In the genomic region with DNA sequence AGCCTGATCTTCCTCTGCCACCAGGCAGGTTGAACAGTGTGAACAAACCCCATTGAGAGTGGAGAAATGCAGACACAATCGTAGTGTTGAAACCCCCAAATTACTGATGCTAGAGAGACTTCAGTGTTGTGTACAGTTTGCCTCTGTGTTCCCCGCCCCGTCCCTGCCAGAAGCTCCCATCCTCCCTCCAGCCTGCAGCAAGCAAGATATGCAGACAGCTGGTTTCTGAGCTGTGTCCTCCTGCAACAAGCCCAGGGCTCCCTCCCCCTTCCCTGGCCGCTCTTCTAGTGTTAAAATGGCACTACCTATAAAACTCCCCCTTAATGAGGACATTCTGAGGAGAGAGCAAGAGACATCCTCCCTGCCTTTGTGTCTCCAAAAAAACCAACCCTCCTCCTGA, we compare ENCODE assay signal across 23 mouse cellular contexts. TPM values are rescaled to one million over a fixed set of nuclear protein-coding genes. Genes with fewer than 3 reads are reported as not detected.
DNase-seq lines count a peak whose midpoint lies in the region; ATAC-seq and TF ChIP-seq lines count a peak whose summit lies in the region.
"Had no signal": no experiment of that assay in that cellular context is flagged by ENCODE, and none has a peak within 500 bp of the region (broad histone marks: within the 10 kb centered on the region; RNA-seq: fewer than 3 reads in every experiment).

No protein-coding gene starts in this region.

- no peak overlapping the region for H3K27ac ChIP-seq in kidney, embryonic 15.5 days
- peak overlapping the region; percentile 74 for H3K27ac ChIP-seq in liver, embryonic 12.5 days
- H3K27ac ChIP-seq: forebrain, embryonic 15.5 days; hindbrain, embryonic 12.5 days; limb, embryonic 12.5 days; lung, embryonic 15.5 days; macrophage; neural tube, embryonic 12.5 days had no signal

- H3K79me2 ChIP-seq in myocyte (ENCODE audit: control insufficient read depth, insufficient read depth) = no peaks in the 10 kb centered on the region

- no peak for TF ChIP-seq POLR2A in myocyte (IDR thresholded peaks at IDR 0.05; ENCODE audit: insufficient read length, low read depth)

- peak; percentile 20 for DNase-seq in kidney, postnatal 10 days
- no peak for DNase-seq in ovary, postnatal 10 days (ENCODE audit: low spot score)
- DNase-seq in gastrocnemius, postnatal 10 days = no peak
- DNase-seq in left cerebral cortex, adult 11 months (ENCODE audit: low spot score) = no peak
- DNase-seq: B cell, adult 2 months; cerebellum, adult 9-11 months; heart, postnatal 14 days; kidney, postnatal 14 days; thymus, adult 18-20 months had no signal

- no peaks in the 10 kb centered on the region for H3K36me3 ChIP-seq in kidney, embryonic 15.5 days
- no peaks in the 10 kb centered on the region for H3K36me3 ChIP-seq in liver, embryonic 12.5 days
- no peaks in the 10 kb centered on the region for H3K36me3 ChIP-seq in myocyte (ENCODE audit: control insufficient read depth, insufficient read depth)
- H3K36me3 ChIP-seq: forebrain, embryonic 15.5 days; heart, embryonic 12.5 days; hindbrain, embryonic 12.5 days; limb, embryonic 12.5 days; lung, embryonic 15.5 days; neural tube, embryonic 12.5 days had no signal

- H3K4me2 ChIP-seq in kidney, embryonic 15.5 days = no peak overlapping the region
- peak overlapping the region; percentile 24 for H3K4me2 ChIP-seq in liver, embryonic 12.5 days
- no peak overlapping the region for H3K4me2 ChIP-seq in myocyte (ENCODE audit: low read depth)
- H3K4me2 ChIP-seq: forebrain, embryonic 15.5 days; heart, embryonic 12.5 days; hindbrain, embryonic 12.5 days; limb, embryonic 12.5 days; lung, embryonic 15.5 days; midbrain, embryonic 11.5 days; neural tube, embryonic 12.5 days had no signal

- no peaks in the 10 kb centered on the region for H3K9me3 ChIP-seq in kidney, embryonic 15.5 days (replicated peaks)
- no peaks in the 10 kb centered on the region; the same call in 1 of the 2 replicates for H3K9me3 ChIP-seq in liver, embryonic 12.5 days (replicated peaks)
- H3K9me3 ChIP-seq: forebrain, embryonic 15.5 days; heart, embryonic 12.5 days; hindbrain, embryonic 12.5 days; limb, embryonic 12.5 days; lung, embryonic 15.5 days; neural tube, embryonic 12.5 days had no signal

- H3ac ChIP-seq in myocyte (ENCODE audit: control insufficient read depth, insufficient read length) = no peak overlapping the region

- no peak overlapping the region for H3K4me3 ChIP-seq in kidney, embryonic 15.5 days (replicated peaks)
- H3K4me3 ChIP-seq in liver, embryonic 12.5 days = no peak overlapping the region
- H3K4me3 ChIP-seq in myocyte = no peak overlapping the region
- H3K4me3 ChIP-seq: erythroblast, embryonic 14.5 days; forebrain, embryonic 15.5 days; heart, embryonic 12.5 days; hindbrain, embryonic 12.5 days; limb, embryonic 12.5 days; lung, embryonic 15.5 days; neural tube, embryonic 12.5 days had no signal

- H3K27me3 ChIP-seq in kidney, embryonic 15.5 days = no peaks in the 10 kb centered on the region
- H3K27me3 ChIP-seq in liver, embryonic 12.5 days (replicated peaks) = no peaks in the 10 kb centered on the region
- no peaks in the 10 kb centered on the region for H3K27me3 ChIP-seq in myocyte (ENCODE audit: control insufficient read depth, insufficient read depth, insufficient read length)
- H3K27me3 ChIP-seq: forebrain, embryonic 15.5 days; heart, embryonic 12.5 days; hindbrain, embryonic 12.5 days; limb, embryonic 12.5 days; lung, embryonic 15.5 days; neural tube, embryonic 12.5 days had no signal

- ATAC-seq in kidney, embryonic 15.5 days (replicated peaks; ENCODE audit: low FRiP score) = no peak
- ATAC-seq in liver, embryonic 12.5 days = peak; percentile 58
- ATAC-seq: forebrain, embryonic 15.5 days; inflammation-experienced regulatory T-cells, adult 6 months had no signal

- no peak overlapping the region for H3K9ac ChIP-seq in kidney, embryonic 15.5 days
- 0 out of 2 replicates have a peak overlapping the region, but pooled peaks have one; percentile 20 for H3K9ac ChIP-seq in liver, embryonic 12.5 days
- H3K9ac ChIP-seq: forebrain, embryonic 15.5 days; heart, embryonic 12.5 days; hindbrain, embryonic 12.5 days; limb, embryonic 12.5 days; lung, embryonic 15.5 days; neural tube, embryonic 12.5 days had no signal

- H3K4me1 ChIP-seq in kidney, embryonic 15.5 days = peaks cover 6% of the 10 kb centered on the region; the same call in 1 of the 2 replicates
- peaks cover 52% of the 10 kb centered on the region for H3K4me1 ChIP-seq in liver, embryonic 12.5 days
- H3K4me1 ChIP-seq: forebrain, embryonic 15.5 days; hindbrain, embryonic 12.5 days; limb, embryonic 12.5 days; lung, embryonic 15.5 days; neural tube, embryonic 12.5 days had no signal

- 42% methylated on average over 4 of the region's 4 CpGs for WGBS in kidney, embryonic 15.5 days
- 34% methylated on average over 4 of the region's 4 CpGs for whole genome bisulfite sequencing in liver, embryonic 12.5 days (ENCODE audit: insufficient replicate concordance)

TF ChIP-seq in myocyte, 11 proteins besides CTCF, POLR2A, EP300 and RAD21:
- TF ChIP-seq REST (IDR thresholded peaks at IDR 0.05; ENCODE audit: insufficient read depth, insufficient read length) = no peak
- no peak for TF ChIP-seq TCF3 (IDR thresholded peaks at IDR 0.05; ENCODE audit: insufficient read length, low read depth)
- peak in 1 of 3 experiments; percentile 35 for TF ChIP-seq MYOD1 (IDR thresholded peaks at IDR 0.05; ENCODE audit: control insufficient read depth in 1 of 3, insufficient read length in 2 of 3, low read depth in 2 of 3)
- peak in 2 of 3 experiments; percentile 14 to 61 for TF ChIP-seq MYOG (IDR thresholded peaks at IDR 0.05; ENCODE audit: control insufficient read depth in 1 of 3, insufficient read depth in 1 of 3, insufficient read length in 2 of 3, low read depth in 2 of 3)
TF ChIP-seq in myocyte: peak in this region for 2.

RNA-seq across cellular contexts. Expression of a gene that starts 16.1 kb away (rescaled TPM):
- not detected in 2 replicates for polyA plus RNA-seq in kidney, embryonic 15.5 days (2015; fragmentation: Nextera tagmentation; extraction: Ambion mirVana)
- 0.07 and 0.23 TPM in 2 replicates for polyA plus RNA-seq in liver, embryonic 12.5 days (2016; fragmentation: Nextera tagmentation; extraction: Ambion mirVana)
- not detected for polyA plus RNA-seq in myocyte (2012; fragmentation: generic; extraction: Trizol)
- total RNA-seq in gastrocnemius, postnatal 10 days (2021) = not detected
- polyA plus RNA-seq: embryonic facial prominence, embryonic 11.5 days; forebrain, embryonic 15.5 days; heart, embryonic 12.5 days; hindbrain, embryonic 12.5 days; inflammation-experienced regulatory T-cells, adult 6 months; limb, embryonic 12.5 days; midbrain, embryonic 11.5 days; neural tube, embryonic 12.5 days had no signal

RNA-seq across cellular contexts. Expression of a gene that starts 33.2 kb away (rescaled TPM):
- polyA plus RNA-seq in kidney, embryonic 15.5 days (2015; fragmentation: Nextera tagmentation; extraction: Ambion mirVana) = 12.1 and 13.1 TPM in 2 replicates
- polyA plus RNA-seq in liver, embryonic 12.5 days (2016; fragmentation: Nextera tagmentation; extraction: Ambion mirVana) = 1.4 TPM in 2 replicates
- 0.02 TPM for polyA plus RNA-seq in myocyte (2012; fragmentation: generic; extraction: Trizol)
- total RNA-seq in gastrocnemius, postnatal 10 days (2021) = 10 to 100 TPM in 1 of 2 experiments, 1 to 10 TPM in 1; 7.1 to 11.7 TPM
- polyA plus RNA-seq: erythroblast, embryonic 14.5 days; heart, embryonic 12.5 days; macrophage had no signal

RNA-seq across cellular contexts. Expression of a gene that starts 42.5 kb away (rescaled TPM):
- polyA plus RNA-seq in kidney, embryonic 15.5 days (2015; fragmentation: Nextera tagmentation; extraction: Ambion mirVana) = 9.6 and 9.8 TPM in 2 replicates
- 0.45 and 0.49 TPM in 2 replicates for polyA plus RNA-seq in liver, embryonic 12.5 days (2016; fragmentation: Nextera tagmentation; extraction: Ambion mirVana)
- polyA plus RNA-seq in myocyte (2012; fragmentation: generic; extraction: Trizol) = 8.3 TPM
- total RNA-seq in gastrocnemius, postnatal 10 days (2021) = 1 to 10 TPM; 1.2 to 2.4 TPM
